In the genomic region with DNA sequence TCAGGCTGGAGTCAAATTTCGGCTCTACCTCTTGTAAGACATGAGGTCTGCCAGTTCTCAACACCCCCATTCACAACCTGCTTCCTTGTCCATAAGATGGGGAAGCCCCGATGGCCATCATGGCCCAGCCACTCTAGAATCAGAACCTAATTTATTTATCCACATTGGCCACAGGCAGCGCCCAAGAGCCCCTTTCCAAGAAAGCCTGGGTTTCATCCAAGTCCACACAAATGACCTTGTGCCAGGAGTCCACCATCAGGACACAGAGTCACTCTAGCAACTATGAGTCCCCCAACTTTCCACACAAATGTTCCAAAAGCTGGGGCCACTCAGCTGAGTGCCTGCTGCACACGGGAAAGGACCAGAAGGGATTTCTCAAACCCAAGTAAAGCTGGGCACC, we compare ENCODE assay signal across 14 mouse cellular contexts. TPM values are rescaled to one million over a fixed set of nuclear protein-coding genes. Genes with fewer than 3 reads are reported as not detected.
DNase-seq lines count a peak whose midpoint lies in the region; ATAC-seq and TF ChIP-seq lines count a peak whose summit lies in the region.
"Had no signal": no experiment of that assay in that cellular context is flagged by ENCODE, and none has a peak within 500 bp of the region (broad histone marks: within the 10 kb centered on the region; RNA-seq: fewer than 3 reads in every experiment).

No protein-coding gene starts in this region.

- WGBS in kidney, embryonic 15.5 days = 79% methylated on average over 4 of the region's 4 CpGs
- WGBS in midbrain, postnatal 0 days = 77% methylated on average over 4 of the region's 4 CpGs
- 86% methylated on average over 4 of the region's 4 CpGs for WGBS in midbrain, embryonic 11.5 days

- no peak overlapping the region for H3K27ac ChIP-seq in gastrocnemius, adult 2 months
- H3K27ac ChIP-seq in kidney, embryonic 15.5 days = no peak overlapping the region
- no peak overlapping the region for H3K27ac ChIP-seq in midbrain, postnatal 0 days (ENCODE audit: low read depth, low read length)
- no peak overlapping the region for H3K27ac ChIP-seq in midbrain, embryonic 11.5 days (ENCODE audit: low read depth, low read length)
- H3K27ac ChIP-seq: embryonic facial prominence, embryonic 15.5 days; forebrain, embryonic 13.5 days; neural tube, embryonic 13.5 days had no signal

- peak; percentile 45 for DNase-seq in gastrocnemius, adult 2 months
- DNase-seq in gastrocnemius, postnatal 10 days = no peak
- peak; percentile 44 for DNase-seq in kidney, adult 18-20 months
- peak; percentile 48 for DNase-seq in midbrain, postnatal 0 days (ENCODE audit: low spot score)
- no peak for DNase-seq in midbrain, embryonic 11.5 days (ENCODE audit: low spot score, missing footprints)
- peak; percentile 71 to 72 for DNase-seq in heart, postnatal 10 days
- DNase-seq: lung, embryonic 14.5 days had no signal

- intact Hi-C loops in gastrocnemius, adult 2 months (cut with DNase I) = no loop called here
- intact Hi-C loops in heart, postnatal 10 days (cut with DNase I) = no loop called here

- no peak for TF ChIP-seq CTCF in gastrocnemius, adult 2 months (IDR thresholded peaks at IDR 0.05)
- peak; percentile 34 for TF ChIP-seq CTCF in midbrain, postnatal 0 days (IDR thresholded peaks at IDR 0.05)

- H3K4me1 ChIP-seq in kidney, embryonic 15.5 days = peaks cover 7% of the 10 kb centered on the region; the same call in 1 of the 2 replicates
- H3K4me1 ChIP-seq in midbrain, postnatal 0 days (ENCODE audit: insufficient read depth, low read length) = no peaks in the 10 kb centered on the region
- no peaks in the 10 kb centered on the region for H3K4me1 ChIP-seq in midbrain, embryonic 11.5 days (ENCODE audit: control insufficient read depth, insufficient read depth, low read length)
- H3K4me1 ChIP-seq: forebrain, embryonic 13.5 days had no signal

- H3K9ac ChIP-seq in kidney, embryonic 15.5 days = no peak overlapping the region
- no peak overlapping the region for H3K9ac ChIP-seq in midbrain, postnatal 0 days (replicated peaks; ENCODE audit: low read length, poor library complexity, severe bottlenecking)
- no peak overlapping the region for H3K9ac ChIP-seq in midbrain, embryonic 11.5 days (ENCODE audit: low read length)
- H3K9ac ChIP-seq: embryonic facial prominence, embryonic 15.5 days; forebrain, embryonic 13.5 days; lung, embryonic 14.5 days; neural tube, embryonic 13.5 days had no signal

- no peaks in the 10 kb centered on the region for H3K36me3 ChIP-seq in kidney, embryonic 15.5 days
- H3K36me3 ChIP-seq in midbrain, postnatal 0 days (ENCODE audit: insufficient read depth, low read length) = no peaks in the 10 kb centered on the region
- no peaks in the 10 kb centered on the region for H3K36me3 ChIP-seq in midbrain, embryonic 11.5 days (ENCODE audit: control insufficient read depth, insufficient read depth, low read length)
- H3K36me3 ChIP-seq: embryonic facial prominence, embryonic 15.5 days; neural tube, embryonic 13.5 days had no signal

- no peak overlapping the region for H3K4me3 ChIP-seq in gastrocnemius, adult 2 months
- no peak overlapping the region for H3K4me3 ChIP-seq in kidney, embryonic 15.5 days (replicated peaks)
- no peak overlapping the region for H3K4me3 ChIP-seq in midbrain, postnatal 0 days (ENCODE audit: low read depth, low read length)
- H3K4me3 ChIP-seq in midbrain, embryonic 11.5 days (ENCODE audit: low read depth, low read length) = no peak overlapping the region
- H3K4me3 ChIP-seq: embryonic facial prominence, embryonic 15.5 days; forebrain, embryonic 13.5 days; neural tube, embryonic 13.5 days had no signal

- no peak overlapping the region for H3K4me2 ChIP-seq in kidney, embryonic 15.5 days
- no peak overlapping the region for H3K4me2 ChIP-seq in midbrain, postnatal 0 days (ENCODE audit: low read depth, low read length, poor library complexity, severe bottlenecking)
- H3K4me2 ChIP-seq in midbrain, embryonic 11.5 days = no peak overlapping the region
- H3K4me2 ChIP-seq: embryonic facial prominence, embryonic 15.5 days; forebrain, embryonic 13.5 days; lung, embryonic 14.5 days; neural tube, embryonic 13.5 days had no signal

- peaks cover 8% of the 10 kb centered on the region for H3K27me3 ChIP-seq in kidney, embryonic 15.5 days
- no peaks in the 10 kb centered on the region for H3K27me3 ChIP-seq in midbrain, postnatal 0 days (ENCODE audit: insufficient read depth, low read length)
- no peaks in the 10 kb centered on the region for H3K27me3 ChIP-seq in midbrain, embryonic 11.5 days (ENCODE audit: control insufficient read depth, insufficient read depth, low read length)
- H3K27me3 ChIP-seq: embryonic facial prominence, embryonic 15.5 days; neural tube, embryonic 13.5 days had no signal

- no peaks in the 10 kb centered on the region for H3K9me3 ChIP-seq in kidney, embryonic 15.5 days (replicated peaks)
- no peaks in the 10 kb centered on the region for H3K9me3 ChIP-seq in midbrain, postnatal 0 days (ENCODE audit: low read length)
- no peaks in the 10 kb centered on the region for H3K9me3 ChIP-seq in midbrain, embryonic 11.5 days (ENCODE audit: control insufficient read depth, low read length)
- H3K9me3 ChIP-seq: embryonic facial prominence, embryonic 15.5 days; forebrain, embryonic 13.5 days; G1E; neural tube, embryonic 13.5 days had no signal

- no peak for ATAC-seq in kidney, embryonic 15.5 days (replicated peaks; ENCODE audit: low FRiP score)
- no peak for ATAC-seq in midbrain, postnatal 0 days (ENCODE audit: low FRiP score)
- no peak for ATAC-seq in midbrain, embryonic 11.5 days (ENCODE audit: low FRiP score)
- ATAC-seq in granulocyte monocyte progenitor cell, adult 5-6 weeks (replicated peaks; ENCODE audit: poor library complexity, severe bottlenecking) = no peak
- ATAC-seq: forebrain, embryonic 13.5 days had no signal

RNA-seq across cellular contexts. Expression of a gene that starts 18.7 kb away (rescaled TPM):
- 10 to 100 TPM in 1 of 2 experiments, 1 to 10 TPM in 1; 9.9 to 12.0 TPM for total RNA-seq in gastrocnemius, adult 2 months (2021)
- 10 to 100 TPM; 23.9 to 25.2 TPM for total RNA-seq in gastrocnemius, postnatal 10 days (2021)
- 1.6 and 2.3 TPM in 2 replicates for polyA plus RNA-seq in kidney, embryonic 15.5 days (2015; fragmentation: Nextera tagmentation; extraction: Ambion mirVana)
- 0.77 and 0.85 TPM in 2 replicates for total RNA-seq in midbrain, postnatal 0 days (2014; rRNA removed)
- polyA plus RNA-seq in midbrain, postnatal 0 days (2015; fragmentation: Nextera tagmentation; extraction: Ambion mirVana) = 0.35 and 0.93 TPM in 2 replicates
- polyA plus RNA-seq in midbrain, embryonic 11.5 days (2014; fragmentation: Nextera tagmentation; extraction: Ambion mirVana) = 0.60 and 1.3 TPM in 2 replicates
- 10 to 100 TPM; 24.3 to 38.1 TPM for total RNA-seq in heart, postnatal 10 days (2021)
- 10.9 and 11.9 TPM in 2 replicates for total RNA-seq in granulocyte monocyte progenitor cell, adult 5-6 weeks (2014; fragmentation: Nextera tagmentation)
- total RNA-seq in granulocyte monocyte progenitor cell, adult 5-6 weeks (2017) = 6.5 and 8.6 TPM in 2 replicates
- polyA plus RNA-seq: C2C12 had no signal

RNA-seq across cellular contexts. Expression of a gene that starts 29.3 kb away (rescaled TPM):
- total RNA-seq in gastrocnemius, adult 2 months (2021) = 100 to 1,000 TPM; 109 to 120 TPM
- 100 to 1,000 TPM in 1 of 2 experiments, 10 to 100 TPM in 1; 90.3 to 101 TPM for total RNA-seq in gastrocnemius, postnatal 10 days (2021)
- polyA plus RNA-seq in kidney, embryonic 15.5 days (2015; fragmentation: Nextera tagmentation; extraction: Ambion mirVana) = 4.4 and 7.1 TPM in 2 replicates
- total RNA-seq in midbrain, postnatal 0 days (2014; rRNA removed) = 31.2 and 47.0 TPM in 2 replicates
- 24.9 and 29.0 TPM in 2 replicates for polyA plus RNA-seq in midbrain, postnatal 0 days (2015; fragmentation: Nextera tagmentation; extraction: Ambion mirVana)
- 5.9 and 7.3 TPM in 2 replicates for polyA plus RNA-seq in midbrain, embryonic 11.5 days (2014; fragmentation: Nextera tagmentation; extraction: Ambion mirVana)
- 10 to 100 TPM; 29.3 to 31.6 TPM for total RNA-seq in heart, postnatal 10 days (2021)
- 2.6 TPM in 1 of 2 replicates, not detected in the other for total RNA-seq in granulocyte monocyte progenitor cell, adult 5-6 weeks (2014; fragmentation: Nextera tagmentation)
- total RNA-seq in granulocyte monocyte progenitor cell, adult 5-6 weeks (2017) = 0.56 and 0.77 TPM in 2 replicates

Comparison
In these comparisons a context has a peak if more than half of its experiments do, and no peak if none do; other contexts are left out.
1. DNase-seq: peak in gastrocnemius, adult 2 months (single experiment), kidney, adult 18-20 months (single experiment), midbrain, postnatal 0 days (single experiment) and heart, postnatal 10 days (2 of 2); none in gastrocnemius, postnatal 10 days (single experiment) and midbrain, embryonic 11.5 days (single experiment).